In genomic region chr5:43233316-43234181, GRCm38 (mm10) we compare ENCODE assay signal across 8 mouse cellular contexts. TPM values are rescaled to one million over a fixed set of nuclear protein-coding genes. Genes with fewer than 3 reads are reported as not detected.
A peak's percentile ranks its signal among the peaks of the same experiment; 100 is the strongest.
DNase-seq lines count a peak whose midpoint lies in the region; ATAC-seq and TF ChIP-seq lines count a peak whose summit lies in the region.

No protein-coding gene starts in this region.

- TF ChIP-seq CTCF in cortical plate, adult 2 months (IDR thresholded peaks at IDR 0.05; ENCODE audit: extremely low read depth, insufficient read depth, low read length) = no peak
- no peak for TF ChIP-seq CTCF in gastrocnemius, adult 2 months (IDR thresholded peaks at IDR 0.05)
- TF ChIP-seq CTCF in hindbrain, postnatal 0 days (IDR thresholded peaks at IDR 0.05; ENCODE audit: low read depth) = no peak

- peak overlapping the region; percentile 97 for H3K9ac ChIP-seq in hindbrain, postnatal 0 days (replicated peaks; ENCODE audit: low read length)

- intact Hi-C loops in gastrocnemius, adult 2 months (cut with DNase I) = loop anchor here (2.0 to 10.0 kb wide), 3 partner anchors 121 to 246 kb away; no protein-coding TSS in a partner anchor

- peaks cover 1% of the 10 kb centered on the region; the same call in 1 of the 2 replicates for H3K4me1 ChIP-seq in cortical plate, adult 2 months (ENCODE audit: control insufficient read depth, insufficient read depth, low read length)
- no peaks in the 10 kb centered on the region for H3K4me1 ChIP-seq in hindbrain, postnatal 0 days (ENCODE audit: insufficient read depth, low read length)

- H3K27me3 ChIP-seq in hindbrain, postnatal 0 days (ENCODE audit: insufficient read depth, low read length) = no peaks in the 10 kb centered on the region

- no peaks in the 10 kb centered on the region for H3K9me3 ChIP-seq in hindbrain, postnatal 0 days (ENCODE audit: low read length)

- peak; percentile 83 for DNase-seq in ZHBTc4 (ENCODE audit: low read depth, low spot score)
- DNase-seq in gastrocnemius, adult 2 months = peak; percentile 88
- DNase-seq in hindbrain, postnatal 0 days (ENCODE audit: low spot score) = peak; percentile 83
- DNase-seq in left cerebral cortex, adult 9 months (ENCODE audit: low spot score in 2 of 2) = peak; percentile 73 to 83
- DNase-seq in right cerebral cortex, postnatal 10 days (ENCODE audit: low spot score in 2 of 2) = peak; percentile 88 to 92
- DNase-seq in urinary bladder, postnatal 14 days (ENCODE audit: low spot score) = peak; percentile 86

- WGBS in hindbrain, postnatal 0 days = 2% methylated on average over 75 of the region's 101 CpGs

- peak; percentile 60 for ATAC-seq in hindbrain, postnatal 0 days
- peak; percentile 50 for ATAC-seq in megakaryocyte progenitor cell, adult 5-6 weeks (replicated peaks; ENCODE audit: poor library complexity)

- H3K4me2 ChIP-seq in hindbrain, postnatal 0 days (ENCODE audit: low read depth, low read length) = peak overlapping the region; percentile 87

- H3K36me3 ChIP-seq in hindbrain, postnatal 0 days (ENCODE audit: insufficient read depth, low read length) = no peaks in the 10 kb centered on the region

- no peak for TF ChIP-seq POLR2A in cortical plate, adult 2 months (IDR thresholded peaks at IDR 0.05; ENCODE audit: extremely low read depth, insufficient read depth, low read length)

- peak overlapping the region; percentile 96 for H3K4me3 ChIP-seq in cortical plate, adult 2 months (ENCODE audit: insufficient read depth, low read length)
- peak overlapping the region; percentile 91 for H3K4me3 ChIP-seq in gastrocnemius, adult 2 months
- H3K4me3 ChIP-seq in hindbrain, postnatal 0 days (ENCODE audit: low read length) = peak overlapping the region; percentile 99

- H3K27ac ChIP-seq in cortical plate, adult 2 months (ENCODE audit: insufficient read depth, low read length) = peak overlapping the region; percentile 100
- peak overlapping the region; percentile 97 for H3K27ac ChIP-seq in gastrocnemius, adult 2 months
- peak overlapping the region; percentile 99 for H3K27ac ChIP-seq in hindbrain, postnatal 0 days

RNA-seq across cellular contexts. Expression of gene Cpeb2, which starts 0.6 kb away (rescaled TPM):
- 33.7 TPM in 2 replicates for polyA plus RNA-seq in cortical plate, adult 2 months (2012; rRNA removed)
- total RNA-seq in gastrocnemius, adult 2 months (2021) = 10 to 100 TPM; 16.2 to 21.7 TPM
- 26.2 and 26.8 TPM in 2 replicates for total RNA-seq in hindbrain, postnatal 0 days (2014; rRNA removed)
- polyA plus RNA-seq in hindbrain, postnatal 0 days (2015; fragmentation: Nextera tagmentation; extraction: Ambion mirVana) = 13.6 and 14.9 TPM in 2 replicates
- total RNA-seq in megakaryocyte progenitor cell, adult 5-6 weeks (2015) = 6.8 and 7.2 TPM in 2 replicates
- total RNA-seq in megakaryocyte progenitor cell, adult 5-6 weeks (2017) = 1.2 and 1.9 TPM in 2 replicates

Comparison
In these comparisons a context has a peak if more than half of its experiments do, and no peak if none do; other contexts are left out.
1. Peak in every context shown above with its lines: DNase-seq, ATAC-seq, H3K4me3 ChIP-seq and H3K27ac ChIP-seq.